Mouse (Mus musculus): ENCODE results near the gene Tmem132d.

GRCm38 (mm10) chr5:128389665-128390064 lies 43.2 kb downstream of the Tmem132d start:
- TF ChIP-seq MYOG (IDR thresholded peaks at IDR 0.05; ENCODE audit: control insufficient read depth, extremely low read depth, insufficient read length) (no peak), CTCF (IDR thresholded peaks at IDR 0.05; ENCODE audit: control insufficient read depth, insufficient read depth, insufficient read length) (no peak)
